Mouse (Mus musculus): ENCODE measurements around the gene Exph5. TPM values are rescaled to one million over a fixed set of nuclear protein-coding genes. Genes with fewer than 3 reads are reported as not detected.

Exph5 gene
- polyA plus RNA-seq, 1 experiment = 1.8 TPM

GRCm38 (mm10) chr9:53312981-53313380 lies 11.5 kb downstream of the Exph5 start:
- H3K27ac ChIP-seq (ENCODE audit: insufficient read depth, low read depth, low read length) = no peak overlapping the region
- no peaks in the 10 kb centered on the region for H3K27me3 ChIP-seq (replicated peaks; ENCODE audit: control insufficient read depth, insufficient read depth, low read length)
- TF ChIP-seq CTCF (conservative IDR thresholded peaks at IDR 0.05; ENCODE audit: insufficient read depth, insufficient read length, low read depth, low read length) (no peak), POLR2A (IDR thresholded peaks at IDR 0.05; ENCODE audit: low read depth, low read length) (no peak)
- H3K36me3 ChIP-seq (ENCODE audit: control insufficient read depth, insufficient read depth, low read length) = no peaks in the 10 kb centered on the region
- DNase-seq = no peak
- H3K4me1 ChIP-seq (ENCODE audit: control insufficient read depth, insufficient read depth, low read length) = no peaks in the 10 kb centered on the region
- 91% methylated on average over 1 of the region's 1 CpGs for WGBS
- H3K4me3 ChIP-seq (ENCODE audit: insufficient read depth, low read depth, low read length) = no peak overlapping the region

GRCm38 (mm10) chr9:53320894-53321650 lies 19.6 kb downstream of the Exph5 start:
- DNase-seq = no peak
- no peaks in the 10 kb centered on the region; the same call in 1 of the 2 replicates for H3K27me3 ChIP-seq (replicated peaks; ENCODE audit: control insufficient read depth, insufficient read depth, low read length)
- 45% methylated on average over 10 of the region's 10 CpGs for WGBS

GRCm38 (mm10) chr9:53321683-53322082 lies 20.2 kb downstream of the Exph5 start:
- Histone ChIP-seq H3K36me3 (ENCODE audit: control insufficient read depth, insufficient read depth, low read length) (no peaks in the 10 kb centered on the region), H3K27me3 (replicated peaks; ENCODE audit: control insufficient read depth, insufficient read depth, low read length) (no peaks in the 10 kb centered on the region; the same call in 1 of the 2 replicates), H3K4me1 (ENCODE audit: control insufficient read depth, insufficient read depth, low read length) (peaks cover 6% of the 10 kb centered on the region; the same call in 1 of the 2 replicates), H3K4me3 (ENCODE audit: insufficient read depth, low read depth, low read length) (no peak overlapping the region), H3K27ac (ENCODE audit: insufficient read depth, low read depth, low read length) (no peak overlapping the region)
- no peak for DNase-seq
- 68% methylated on average over 8 of the region's 8 CpGs for WGBS
- no peak for TF ChIP-seq POLR2A (IDR thresholded peaks at IDR 0.05; ENCODE audit: low read depth, low read length)
- no peak for TF ChIP-seq CTCF (conservative IDR thresholded peaks at IDR 0.05; ENCODE audit: insufficient read depth, insufficient read length, low read depth, low read length)

More at GRCm38 (mm10) chr9:53320894-53321650, 19.6 kb downstream of the Exph5 start:
- H3K36me3 ChIP-seq (ENCODE audit: control insufficient read depth, insufficient read depth, low read length) = no peaks in the 10 kb centered on the region
- no peak overlapping the region for H3K27ac ChIP-seq (ENCODE audit: insufficient read depth, low read depth, low read length)
- TF ChIP-seq CTCF (conservative IDR thresholded peaks at IDR 0.05; ENCODE audit: insufficient read depth, insufficient read length, low read depth, low read length) (no peak), POLR2A (IDR thresholded peaks at IDR 0.05; ENCODE audit: low read depth, low read length) (no peak)
- peaks cover 6% of the 10 kb centered on the region; the same call in 1 of the 2 replicates for H3K4me1 ChIP-seq (ENCODE audit: control insufficient read depth, insufficient read depth, low read length)
- no peak overlapping the region for H3K4me3 ChIP-seq (ENCODE audit: insufficient read depth, low read depth, low read length)

GRCm38 (mm10) chr9:53323419-53324251 lies 22.2 kb downstream of the Exph5 start:
- Histone ChIP-seq H3K4me3 (ENCODE audit: insufficient read depth, low read depth, low read length) (no peak overlapping the region), H3K4me1 (ENCODE audit: control insufficient read depth, insufficient read depth, low read length) (peaks cover 6% of the 10 kb centered on the region; the same call in 1 of the 2 replicates), H3K27ac (ENCODE audit: insufficient read depth, low read depth, low read length) (no peak overlapping the region), H3K27me3 (replicated peaks; ENCODE audit: control insufficient read depth, insufficient read depth, low read length) (no peaks in the 10 kb centered on the region; the same call in 1 of the 2 replicates), H3K36me3 (ENCODE audit: control insufficient read depth, insufficient read depth, low read length) (no peaks in the 10 kb centered on the region)
- TF ChIP-seq CTCF (conservative IDR thresholded peaks at IDR 0.05; ENCODE audit: insufficient read depth, insufficient read length, low read depth, low read length) (no peak), POLR2A (IDR thresholded peaks at IDR 0.05; ENCODE audit: low read depth, low read length) (no peak)
- 63% methylated on average over 10 of the region's 10 CpGs for WGBS
- peak; percentile 44 for DNase-seq

GRCm38 (mm10) chr9:53325363-53326090 lies 24.1 kb downstream of the Exph5 start:
- Histone ChIP-seq H3K4me1 (ENCODE audit: control insufficient read depth, insufficient read depth, low read length) (peaks cover 9% of the 10 kb centered on the region; the same call in 1 of the 2 replicates), H3K4me3 (ENCODE audit: insufficient read depth, low read depth, low read length) (no peak overlapping the region), H3K36me3 (ENCODE audit: control insufficient read depth, insufficient read depth, low read length) (no peaks in the 10 kb centered on the region), H3K27me3 (replicated peaks; ENCODE audit: control insufficient read depth, insufficient read depth, low read length) (no peaks in the 10 kb centered on the region; the same call in 1 of the 2 replicates), H3K27ac (ENCODE audit: insufficient read depth, low read depth, low read length) (peak overlapping the region; percentile 41)
- TF ChIP-seq POLR2A (IDR thresholded peaks at IDR 0.05; ENCODE audit: low read depth, low read length) = no peak
- no peak for TF ChIP-seq CTCF (conservative IDR thresholded peaks at IDR 0.05; ENCODE audit: insufficient read depth, insufficient read length, low read depth, low read length)
- peak; percentile 68 for DNase-seq
- WGBS = 45% methylated on average over 4 of the region's 4 CpGs

GRCm38 (mm10) chr9:53328203-53328602 lies 26.7 kb downstream of the Exph5 start:
- 89% methylated on average over 2 of the region's 2 CpGs for WGBS

More at GRCm38 (mm10) chr9:53328203-53328602, 26.7 kb downstream of the Exph5 start:
- Histone ChIP-seq H3K27ac (ENCODE audit: insufficient read depth, low read depth, low read length) (no peak overlapping the region), H3K4me1 (ENCODE audit: control insufficient read depth, insufficient read depth, low read length) (peaks cover 9% of the 10 kb centered on the region; the same call in 1 of the 2 replicates), H3K27me3 (replicated peaks; ENCODE audit: control insufficient read depth, insufficient read depth, low read length) (no peaks in the 10 kb centered on the region; the same call in 1 of the 2 replicates), H3K36me3 (ENCODE audit: control insufficient read depth, insufficient read depth, low read length) (no peaks in the 10 kb centered on the region), H3K4me3 (ENCODE audit: insufficient read depth, low read depth, low read length) (no peak overlapping the region)
- DNase-seq = no peak
- TF ChIP-seq CTCF (conservative IDR thresholded peaks at IDR 0.05; ENCODE audit: insufficient read depth, insufficient read length, low read depth, low read length) (no peak), POLR2A (IDR thresholded peaks at IDR 0.05; ENCODE audit: low read depth, low read length) (no peak)

Data from kidney, adult 2 months (tissue).